Mouse (Mus musculus) layer of hippocampus, postnatal 10 days (tissue): ENCODE measurements around the gene Ccn1. TPM values are rescaled to one million over a fixed set of nuclear protein-coding genes. Genes with fewer than 3 reads are reported as not detected.

Experiments
- DNase-seq, 2 experiments: peaks; one replicate each; pipeline ENCODE4 v3.0.0; 2021; ENCODE audit warnings: low spot score in 2 of 2
- long read RNA-seq: library from polyadenylated mRNA; stranded (forward); transcript quantifications from one replicate; pipeline ENCODE4 v2.0.0, GENCODE M21; 2023
- total RNA-seq, 2 experiments: library from RNA; stranded (reverse); gene quantifications; 2 replicates each; pipeline ENCODE4 v1.2.3; 2021

The Ccn1 gene
- total RNA-seq: 1 to 10 TPM; 6.1 to 6.8 TPM
- long read RNA-seq, transcript Ccn1-201 (5 exons, 2,019 nt): major isoform, 7 of 8 reads
- long read RNA-seq, partial matches to known transcripts: 1 of 8 reads
- long read RNA-seq, other reads (novel, unspliced or antisense): 0 of 8 reads

DNA sequence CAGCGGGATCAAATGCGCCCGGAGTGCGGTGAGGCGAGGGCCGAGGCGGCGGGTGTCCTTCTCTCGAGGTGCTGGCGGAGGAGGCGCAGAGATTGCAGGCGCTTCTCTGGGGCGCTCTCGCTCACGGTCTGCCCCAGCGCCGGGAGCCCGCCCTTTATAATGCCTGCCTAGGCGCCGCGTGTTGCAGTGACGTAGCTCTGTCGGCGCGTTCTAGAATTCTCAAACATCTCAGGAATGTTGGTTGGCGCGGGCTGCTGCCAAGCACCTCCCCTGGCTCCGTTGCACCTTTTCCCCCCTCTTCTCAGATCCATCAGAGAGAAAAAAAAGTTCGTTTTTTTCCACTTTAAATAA lies at the start of gene Ccn1:
Gene Ccn1 (minus strand): TSS at position 130 of the 351 bp plus-strand sequence.
- DNase-seq: peak; percentile 60 to 71

DNA sequence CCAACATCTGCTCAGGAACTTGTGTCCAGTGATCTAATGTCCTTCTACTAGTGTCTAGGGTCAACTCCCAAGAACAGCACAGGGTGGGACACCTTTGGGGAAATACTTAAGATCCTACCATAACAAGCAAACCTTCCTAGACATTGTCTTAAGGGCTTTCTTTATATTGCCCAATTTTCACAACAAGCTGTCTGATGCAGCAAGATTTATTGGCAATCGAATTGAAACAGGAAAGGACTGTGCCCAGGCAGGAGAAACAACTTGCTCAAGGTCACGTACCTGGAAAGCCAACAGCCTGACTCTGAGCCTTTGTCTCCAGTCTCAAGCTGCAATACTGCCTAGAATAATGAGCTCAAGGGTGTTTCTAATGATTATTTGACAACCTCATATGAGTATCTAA lies 43.6 kb upstream of the Ccn1 start:
- no peak for DNase-seq

DNA sequence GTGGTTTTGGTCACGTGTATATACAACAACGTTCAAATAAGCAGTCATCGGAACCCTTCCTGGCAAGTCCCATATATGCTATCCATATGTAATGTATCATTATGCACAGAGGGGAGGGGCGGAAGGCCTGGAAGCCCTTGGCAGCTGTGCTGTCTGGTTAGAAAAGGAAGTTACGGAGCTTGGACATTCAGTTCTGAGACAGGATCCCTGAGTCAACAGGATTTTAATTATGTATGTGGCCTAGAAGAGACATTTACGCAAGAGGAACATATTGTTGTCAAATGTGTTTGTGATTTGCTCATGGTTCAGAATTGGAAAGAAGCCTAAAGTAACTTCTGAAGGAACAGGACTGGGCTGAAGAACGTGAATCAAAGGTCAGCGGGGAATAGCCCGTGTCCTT lies 42.3 kb upstream of the Ccn1 start:
- no peak for DNase-seq

DNA sequence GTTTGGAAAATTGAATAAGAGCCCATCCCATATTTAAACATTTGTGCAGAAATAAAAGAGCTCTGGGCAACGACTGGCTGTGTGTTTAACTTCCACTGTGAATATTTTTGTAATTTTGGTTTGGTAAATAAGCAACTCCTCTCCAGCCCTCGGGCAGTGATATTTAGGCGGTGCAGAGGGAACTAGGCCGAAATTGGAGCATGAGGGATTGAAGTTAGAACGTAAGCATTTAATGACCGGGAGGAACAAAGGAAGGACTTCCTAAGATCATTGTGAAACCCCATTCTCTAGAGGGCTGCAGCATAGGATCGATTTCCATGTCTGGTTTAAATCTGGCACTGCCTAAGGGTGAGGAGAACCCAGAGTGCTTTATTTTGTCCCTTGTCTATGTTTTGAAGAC lies 41.6 kb upstream of the Ccn1 start:
- no peak for DNase-seq

DNA sequence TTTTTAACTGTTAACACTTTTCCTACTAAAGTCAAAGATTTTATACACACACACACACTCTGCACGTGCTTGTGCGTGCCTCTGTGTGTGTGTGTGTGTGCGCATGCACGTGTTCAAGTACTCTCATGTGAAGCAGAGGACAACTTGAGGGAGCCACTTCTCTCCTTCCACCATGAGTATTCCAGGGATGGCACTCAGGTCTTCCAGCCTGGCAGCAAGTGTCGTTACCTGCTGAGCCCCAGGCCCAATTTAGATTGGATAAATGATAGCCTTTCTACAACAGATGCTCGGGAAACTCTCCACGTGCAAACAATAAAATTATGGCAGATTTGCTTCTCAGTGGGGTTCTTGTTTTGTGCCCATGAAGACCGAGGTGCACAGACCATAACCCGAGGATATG lies 39.5 kb upstream of the Ccn1 start:
- DNase-seq: no peak

DNA sequence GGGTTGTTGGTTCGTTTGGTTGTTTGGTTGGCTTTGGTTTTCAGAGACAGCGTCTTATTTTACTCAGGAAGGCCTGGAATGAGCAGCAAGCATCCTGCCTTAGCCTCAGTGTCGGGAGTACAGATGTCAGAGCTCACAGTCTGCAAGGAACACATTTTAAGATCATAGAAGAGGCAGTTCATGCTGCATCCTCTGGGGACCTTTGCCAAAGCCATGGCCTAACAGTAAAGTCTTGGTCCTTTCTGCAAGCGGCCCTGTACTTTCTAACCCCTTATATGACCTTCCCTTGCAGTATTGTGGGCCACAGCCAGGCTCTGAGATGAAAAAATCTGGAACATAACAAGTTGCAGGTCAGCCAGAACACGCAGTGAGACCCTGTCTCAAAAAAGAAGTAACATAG lies 38.1 kb upstream of the Ccn1 start:
- no peak for DNase-seq

DNA sequence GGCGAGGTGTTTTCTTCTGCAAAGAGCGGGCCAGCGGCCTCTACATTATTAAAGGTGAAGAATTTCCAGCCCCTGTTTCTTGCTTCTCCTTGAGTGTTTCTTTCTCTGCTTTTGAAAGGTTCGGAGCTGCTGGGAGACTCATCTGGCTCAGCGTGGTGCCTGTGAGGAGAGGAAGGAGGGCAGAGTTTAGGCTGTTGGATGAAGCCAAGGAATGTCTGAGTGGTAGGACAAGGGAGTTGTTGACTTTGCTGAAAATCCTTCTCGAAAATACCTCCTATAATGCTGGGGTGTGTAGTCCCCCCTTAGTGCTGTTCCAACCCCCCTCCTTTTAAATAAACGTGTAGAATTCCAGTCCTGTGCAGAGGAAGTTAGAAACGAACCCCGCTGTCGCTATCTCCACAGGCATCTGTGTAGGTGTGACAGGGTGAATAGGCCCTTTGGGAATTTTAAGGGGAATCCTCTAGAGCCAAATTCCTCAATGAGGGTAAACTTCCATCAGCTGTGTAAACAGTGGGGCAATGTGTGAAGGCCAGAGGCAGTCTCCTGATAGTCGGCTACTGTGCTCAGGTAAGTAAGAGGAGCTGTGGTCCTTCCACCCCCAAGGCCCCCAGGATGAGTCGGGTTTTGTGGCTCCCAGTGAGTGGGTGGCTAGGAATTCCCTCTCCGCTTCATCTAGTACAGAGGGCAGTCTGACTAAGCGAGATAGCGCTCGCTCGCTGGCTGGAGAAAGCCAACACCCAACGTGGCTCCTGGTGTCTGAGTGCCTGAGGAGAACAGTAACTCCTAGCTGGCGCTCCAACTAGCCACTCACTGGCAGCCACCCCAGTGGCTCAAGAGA lies 35.0 kb upstream of the Ccn1 start:
- DNase-seq: no peak

DNA sequence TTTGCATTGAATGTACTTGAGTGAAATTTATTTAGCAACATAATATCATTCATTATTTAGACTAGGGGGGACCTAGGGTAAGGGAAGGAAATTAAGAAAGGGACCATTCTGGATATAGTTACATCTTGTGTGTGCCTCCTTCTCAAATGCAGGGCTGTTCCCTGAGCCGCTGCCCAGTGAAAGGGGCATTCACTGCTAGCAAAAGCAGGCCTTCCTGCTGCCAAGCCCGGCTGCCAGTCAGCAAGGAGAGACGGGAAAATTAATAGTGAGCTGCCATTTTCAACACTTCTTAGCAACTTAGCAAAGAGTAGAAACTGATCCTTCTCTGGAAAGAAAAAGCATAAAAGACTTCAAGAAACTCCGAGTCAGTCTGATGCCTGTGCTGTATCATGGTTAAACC lies 34.4 kb upstream of the Ccn1 start:
- DNase-seq: peak; percentile 23 to 38

DNA sequence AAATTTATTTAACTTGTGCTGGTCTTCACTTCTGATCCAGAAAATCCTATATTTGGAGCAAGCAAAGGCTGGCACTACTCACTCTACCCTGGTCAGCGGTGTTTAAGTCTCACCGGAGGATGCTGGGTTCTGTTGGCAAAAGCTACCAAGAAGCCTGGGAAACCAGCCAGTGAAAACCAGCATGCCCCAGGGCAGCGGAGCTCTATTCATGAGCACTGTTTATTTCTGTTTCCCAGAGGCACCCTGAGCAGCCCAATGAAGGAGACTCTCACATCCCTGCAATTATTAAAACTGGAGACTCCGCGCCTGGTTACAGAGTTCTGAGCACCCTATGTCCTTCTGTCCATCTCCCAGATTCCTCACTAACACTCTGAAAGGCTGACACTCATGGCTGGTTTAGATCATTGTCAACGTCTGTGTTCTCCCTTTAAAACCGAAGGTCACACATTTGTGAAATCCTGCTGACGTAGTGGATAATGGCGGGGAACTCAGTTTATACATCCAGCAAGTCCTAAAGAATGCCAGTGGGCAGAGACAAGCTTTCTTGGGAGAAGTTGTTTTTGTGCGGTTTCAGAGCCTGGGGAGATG lies 31.7 kb upstream of the Ccn1 start:
- DNase-seq: peak; percentile 52 to 59

DNA sequence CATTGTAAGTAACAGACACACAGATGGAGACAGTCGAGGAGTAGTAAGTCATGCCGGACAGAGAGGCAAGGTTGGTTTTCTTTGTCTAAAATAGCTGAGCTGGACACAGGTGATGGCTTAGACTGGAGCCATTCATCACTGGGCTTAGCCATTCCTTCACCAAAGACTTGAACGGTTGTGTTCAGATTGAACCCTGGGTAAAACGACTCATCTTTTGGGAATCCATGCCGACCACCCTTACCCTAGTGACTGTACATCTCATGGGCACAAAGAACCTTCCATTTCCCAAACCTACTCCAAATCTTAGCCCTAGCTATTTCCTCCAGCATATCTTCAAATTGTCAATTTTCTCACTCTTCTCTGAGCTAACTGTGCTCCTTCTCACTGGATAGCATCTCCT lies 30.9 kb upstream of the Ccn1 start:
- no peak for DNase-seq

DNA sequence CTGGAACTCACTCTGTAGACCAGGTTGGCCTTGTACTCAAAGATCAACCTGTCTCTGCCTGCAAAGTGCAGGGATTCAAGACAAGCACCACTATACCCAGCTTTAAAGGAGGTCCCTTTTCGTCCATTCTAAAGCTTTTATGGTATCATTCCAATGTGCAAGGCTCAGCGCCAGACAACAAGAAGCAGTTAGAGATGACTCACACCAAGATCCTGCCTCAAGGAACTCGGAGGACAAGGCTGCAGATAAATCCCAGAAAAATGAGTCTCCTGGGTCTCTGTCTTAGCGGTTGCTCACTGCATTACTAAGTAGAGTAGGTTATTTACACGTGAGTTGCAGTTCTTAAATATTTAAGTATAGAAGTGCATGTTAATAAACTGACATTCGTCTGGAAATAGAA lies 26.4 kb upstream of the Ccn1 start:
- DNase-seq: no peak

DNA sequence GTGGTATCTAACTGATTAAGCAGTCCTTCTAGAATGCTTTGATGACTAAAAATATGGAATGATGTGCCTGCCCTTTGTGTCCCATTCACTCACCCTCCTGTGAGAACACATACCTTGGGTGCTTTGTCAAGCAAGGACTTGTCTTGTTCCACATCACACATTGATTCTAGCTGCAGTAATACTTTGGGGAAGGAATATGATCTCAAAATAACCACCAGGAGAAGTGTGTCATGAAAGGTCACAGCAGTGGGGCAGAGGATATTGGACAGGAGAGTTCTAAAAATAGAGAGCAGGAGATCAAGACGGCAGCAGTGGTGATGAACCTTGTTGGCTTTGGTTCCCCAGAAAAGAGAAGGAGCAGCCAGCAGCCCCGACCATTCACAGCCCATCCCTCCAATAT lies 25.0 kb upstream of the Ccn1 start:
- DNase-seq: no peak

DNA sequence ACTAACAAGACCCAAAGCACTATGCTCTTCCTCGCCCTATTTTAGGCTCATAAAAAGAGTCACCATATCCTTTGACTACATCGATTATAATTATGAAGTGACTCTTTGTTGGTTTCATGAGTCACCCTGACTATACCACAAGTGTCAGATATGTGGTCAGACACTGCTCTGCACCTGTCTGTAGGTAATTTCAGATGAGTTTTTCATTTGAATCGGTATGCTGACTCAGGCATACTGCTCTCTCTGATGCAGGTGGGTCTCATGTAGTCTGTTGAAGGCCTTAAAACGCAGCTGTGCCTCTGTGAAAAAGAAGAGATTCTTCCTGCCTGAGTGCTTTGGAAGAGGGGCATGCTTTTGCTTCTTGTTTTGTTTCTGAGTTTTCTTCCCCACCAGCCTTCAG lies 16.6 kb upstream of the Ccn1 start:
- no peak for DNase-seq

DNA sequence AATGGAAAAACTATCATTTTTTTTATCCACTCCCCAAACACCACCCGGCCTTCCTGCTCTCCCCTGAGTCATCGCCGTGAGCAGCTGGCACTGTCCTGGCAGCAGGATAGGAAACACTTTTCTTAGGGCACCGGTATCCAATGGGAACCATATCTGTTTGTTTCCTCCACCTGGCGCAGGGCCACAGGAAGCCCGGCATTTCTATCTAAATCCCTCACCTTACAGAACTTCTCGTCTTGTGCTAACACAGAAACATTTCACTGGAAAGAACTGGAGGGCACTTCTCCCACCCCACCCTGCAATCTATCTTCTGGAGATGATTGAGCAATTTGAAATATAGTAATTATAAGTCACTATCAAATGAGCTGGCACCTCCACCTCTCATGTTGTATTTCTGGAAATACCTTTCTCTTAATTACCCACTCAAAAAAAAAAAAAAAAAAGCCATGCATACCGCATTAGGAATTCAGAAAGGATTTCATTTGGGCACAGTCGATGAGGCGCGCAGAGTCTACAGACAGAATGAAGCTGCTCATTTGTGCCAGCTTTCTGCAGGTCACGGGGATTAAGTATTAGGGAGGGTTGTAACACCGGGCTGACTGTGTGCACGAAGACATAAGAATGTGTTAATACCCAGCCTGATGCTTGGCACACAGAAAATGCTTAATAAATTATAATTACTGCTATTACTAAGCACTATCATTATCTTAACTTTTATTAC lies 7.4 kb upstream of the Ccn1 start:
- DNase-seq: no peak

DNA sequence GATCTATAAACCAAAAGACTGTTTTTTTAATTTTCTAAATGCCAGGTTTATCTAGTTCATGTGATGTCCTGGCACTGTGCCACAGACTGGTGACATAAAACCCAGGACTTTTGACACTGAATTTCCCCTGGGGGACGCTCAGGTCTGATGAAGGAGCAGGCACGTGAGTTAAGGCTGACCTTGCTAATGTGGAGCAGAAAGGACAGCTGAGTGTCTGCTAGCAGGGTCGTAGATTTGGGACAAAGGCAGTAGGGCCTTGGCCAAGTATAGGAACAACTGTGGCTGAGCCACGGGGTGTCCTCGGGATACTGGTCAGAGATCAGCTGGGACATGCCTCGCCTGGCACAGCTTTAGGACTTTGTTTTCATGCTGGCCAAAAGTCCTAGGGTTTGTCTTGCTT lies 5.2 kb upstream of the Ccn1 start:
- DNase-seq: no peak

DNA sequence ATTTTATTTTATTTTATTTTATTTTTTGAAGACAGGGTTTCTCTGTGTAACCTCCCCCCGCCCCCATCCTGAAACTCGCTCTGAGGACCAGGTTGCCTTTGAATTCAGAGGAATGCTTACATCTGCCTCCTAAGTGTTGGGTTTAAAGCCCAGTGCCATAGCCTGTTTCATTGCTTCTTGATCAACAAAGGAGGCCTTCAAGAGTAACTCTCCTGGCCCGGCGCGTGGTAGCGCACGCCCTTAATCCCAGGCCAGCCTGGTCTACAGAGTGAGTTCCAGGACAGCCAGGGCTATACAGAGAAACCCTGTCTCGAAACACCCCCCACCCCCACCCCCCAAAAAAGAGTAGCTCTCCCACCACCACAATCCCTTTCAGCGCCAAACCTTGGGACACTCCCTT lies 4.2 kb upstream of the Ccn1 start:
- no peak for DNase-seq

DNA sequence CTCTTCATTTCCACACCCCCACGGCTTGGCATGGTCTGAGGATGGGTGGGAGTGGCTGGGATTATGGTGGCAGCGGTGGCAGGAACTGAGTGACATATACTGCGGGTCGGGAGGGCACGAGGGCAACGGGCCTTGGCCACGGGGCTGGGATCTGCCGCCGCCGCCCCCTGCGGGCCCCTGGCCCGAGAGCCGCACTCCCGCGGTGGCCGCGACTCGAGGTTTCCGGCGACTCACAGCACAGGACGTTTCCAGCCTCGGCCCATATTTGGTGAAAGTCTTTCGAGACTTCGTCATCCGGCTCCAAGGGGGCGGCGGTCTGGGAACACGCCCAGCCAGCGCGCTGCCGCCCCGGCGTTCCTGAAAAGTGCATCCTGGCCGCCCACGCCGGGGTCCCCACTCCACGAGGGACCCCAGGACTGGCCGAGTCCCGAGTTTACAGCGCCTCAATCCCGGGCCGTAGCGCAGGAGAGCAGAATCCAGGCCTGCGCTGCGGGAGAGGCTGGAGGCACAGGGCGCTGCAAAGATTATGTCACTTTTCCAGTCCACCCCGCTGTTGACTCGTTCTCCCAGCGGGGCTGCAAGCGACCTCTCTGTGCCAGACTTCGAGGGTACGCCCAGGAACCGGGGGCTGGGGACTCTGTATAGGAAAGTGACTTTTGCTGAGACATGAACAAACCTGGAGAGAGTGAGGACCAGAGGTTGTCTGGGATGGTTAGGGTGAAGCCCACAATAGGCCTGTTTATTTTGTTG lies 3.6 kb upstream of the Ccn1 start:
- peak; percentile 41 to 56 for DNase-seq

DNA sequence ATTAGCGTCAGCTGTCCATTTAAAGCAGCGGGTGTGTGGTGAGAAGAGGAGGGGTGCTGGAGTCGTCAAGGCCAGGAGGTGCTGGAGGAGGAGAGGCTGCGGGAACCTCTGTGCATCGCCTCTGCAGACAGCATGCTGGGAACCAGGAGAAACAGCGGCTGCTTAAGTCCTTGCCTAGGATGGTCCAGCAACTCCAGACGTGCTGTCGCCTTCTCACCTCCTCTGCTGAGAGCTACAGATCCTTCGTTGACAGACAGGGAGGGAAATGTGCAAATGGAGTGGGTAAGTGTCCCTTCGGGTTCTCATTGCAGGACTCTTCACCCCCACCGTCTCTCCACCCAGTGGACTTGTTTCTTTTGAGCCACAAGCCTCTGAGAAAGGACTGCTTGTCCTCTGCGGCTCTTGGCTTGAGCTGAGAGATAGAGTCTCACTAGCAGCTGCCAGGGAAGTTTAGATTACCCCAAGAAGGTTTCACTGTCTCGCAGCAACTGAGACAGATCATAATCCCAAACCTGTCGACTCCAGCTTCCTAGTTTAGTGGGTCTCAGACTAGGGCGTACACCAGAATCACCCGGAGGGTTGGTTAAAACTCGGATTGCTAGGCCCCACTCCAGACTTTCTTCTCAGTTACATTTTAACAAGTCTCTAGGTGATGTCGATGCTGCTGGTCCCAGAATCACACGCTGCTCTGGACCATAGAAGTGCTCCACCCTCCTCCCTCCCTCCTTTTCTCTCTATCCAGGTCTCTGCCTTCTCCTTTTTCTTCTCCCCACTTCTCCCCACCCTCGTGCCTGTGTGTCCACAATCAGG lies 2.7 kb upstream of the Ccn1 start:
- DNase-seq: no peak

DNA sequence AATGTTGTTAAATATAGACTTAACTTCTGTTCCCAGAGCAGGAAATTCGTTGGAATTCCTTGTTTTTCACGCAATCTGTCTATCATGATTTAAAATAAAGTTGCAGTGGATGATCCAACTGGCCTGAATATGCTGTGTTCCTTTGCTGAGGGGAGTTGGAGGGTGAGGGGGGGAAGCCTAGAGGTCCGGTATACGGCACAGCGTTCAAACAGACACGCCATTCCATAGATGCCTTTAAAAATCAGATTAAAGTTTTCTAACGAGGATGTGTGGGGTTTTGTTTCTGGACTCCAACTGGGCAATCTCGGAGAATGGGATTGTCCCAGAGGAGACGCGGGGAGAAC lies 2.2 kb upstream of the Ccn1 start:
- no peak for DNase-seq

DNA sequence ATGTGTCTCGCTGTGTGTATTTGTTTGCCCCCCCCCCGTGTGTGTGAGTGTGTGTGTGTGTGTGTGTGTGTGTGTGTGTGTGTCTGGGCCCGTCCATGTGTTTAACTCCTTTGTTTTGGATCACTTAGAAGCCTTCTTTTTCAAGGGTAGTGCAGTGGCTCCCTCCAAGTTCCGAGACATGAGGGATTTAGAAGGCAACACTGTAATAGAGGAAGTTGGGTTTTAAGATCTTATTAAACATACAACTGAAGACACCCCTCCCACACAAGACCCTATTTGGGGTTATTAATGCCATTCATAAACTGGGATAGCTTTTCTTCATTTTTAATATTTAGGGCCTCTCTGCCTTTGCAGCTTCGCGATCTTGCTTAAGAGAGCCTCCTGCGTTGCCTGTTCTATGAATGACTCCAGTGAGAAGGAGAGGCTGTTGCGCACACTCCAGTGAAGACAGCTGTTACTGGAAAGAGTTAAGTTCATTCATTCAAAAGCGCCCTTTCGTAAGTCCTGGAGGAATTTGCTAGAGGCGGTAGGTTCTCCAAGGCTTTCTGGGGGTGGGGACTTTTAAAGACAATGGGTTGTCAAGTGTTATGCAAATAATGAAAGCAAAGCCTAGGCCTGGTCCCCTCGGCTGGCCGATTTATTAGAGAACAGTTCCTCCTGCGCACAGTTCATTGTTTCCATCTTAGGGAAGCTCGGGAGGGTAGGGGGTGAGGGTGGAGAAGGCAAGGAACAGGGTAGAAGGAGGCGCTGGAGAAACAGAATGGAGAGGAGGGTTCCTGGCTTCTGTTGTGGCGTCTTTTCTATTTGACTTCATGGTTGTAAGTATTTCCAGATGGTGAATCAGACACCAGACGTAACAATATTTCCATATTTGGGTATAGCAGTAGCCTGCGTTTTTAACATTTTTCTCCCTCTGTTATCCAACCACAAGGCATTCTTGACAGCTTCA lies 1.5 kb upstream of the Ccn1 start:
- DNase-seq: no peak
